Mouse (Mus musculus) ES-Bruce4 (cell line): ENCODE data around the gene Uhrf2. TPM values are rescaled to one million over a fixed set of nuclear protein-coding genes. Genes with fewer than 3 reads are reported as not detected.
A peak's percentile ranks its signal among the peaks of the same experiment; 100 is the strongest.

Experiments
- H3K27ac ChIP-seq: 2 replicates; pipeline ENCODE4 v1.5.1; 2012; ENCODE audit warnings: low read length, inconsistent platforms; ENCODE audit not compliant: insufficient read depth
- H3K27me3 ChIP-seq: 2 replicates; pipeline ENCODE4 v1.6.1; 2012; ENCODE audit warnings: mild to moderate bottlenecking, low read length, inconsistent platforms; ENCODE audit not compliant: control insufficient read depth, poor library complexity, insufficient read depth, severe bottlenecking
- H3K36me3 ChIP-seq: 2 replicates; pipeline ENCODE4 v1.6.1; 2012; ENCODE audit warnings: inconsistent platforms, mild to moderate bottlenecking, low read length, moderate library complexity; ENCODE audit not compliant: control insufficient read depth, poor library complexity, insufficient read depth, severe bottlenecking
- H3K4me1 ChIP-seq: one replicate; pipeline ENCODE4 v1.8.1; 2011; ENCODE audit warnings: low read length; ENCODE audit not compliant: control insufficient read depth, insufficient read depth
- H3K4me3 ChIP-seq: 2 replicates; pipeline ENCODE4 v1.5.1; 2011; ENCODE audit warnings: low read depth, mild to moderate bottlenecking, low read length
- H3K9ac ChIP-seq: 2 replicates; pipeline ENCODE4 v1.6.1; 2012; ENCODE audit warnings: low read depth, mild to moderate bottlenecking, inconsistent platforms; ENCODE audit not compliant: poor library complexity, severe bottlenecking
- H3K9me3 ChIP-seq: replicated peaks from 2 replicates; pipeline ENCODE4 v1.6.1; 2012; ENCODE audit warnings: mild to moderate bottlenecking, low read length, inconsistent platforms; ENCODE audit not compliant: control insufficient read depth, poor library complexity, insufficient read depth, severe bottlenecking
- CTCF ChIP-seq: IDR thresholded peaks from one replicate; pipeline ENCODE4 v1.8.1; 2011; ENCODE audit warnings: low read depth, low read length
- EP300 ChIP-seq: IDR thresholded peaks from 2 replicates; pipeline ENCODE4 v1.6.1; 2011; ENCODE audit warnings: low read depth, low read length; ENCODE audit not compliant: insufficient read depth
- POLR2A ChIP-seq: IDR thresholded peaks from one replicate; pipeline ENCODE4 v1.8.1; 2011; ENCODE audit warnings: low read length; ENCODE audit not compliant: insufficient read depth
- polyA plus RNA-seq: library from polyadenylated mRNA; stranded (reverse); fragments of >200 nt; gene quantifications from 2 replicates; pipeline ENCODE4 v1.2.4, GENCODE M21; 2011; ENCODE audit warnings: low read depth; ENCODE audit not compliant: missing spikeins, insufficient read depth, insufficient read length

Gene Uhrf2
- polyA plus RNA-seq, 1 experiment = 107 TPM

DNA sequence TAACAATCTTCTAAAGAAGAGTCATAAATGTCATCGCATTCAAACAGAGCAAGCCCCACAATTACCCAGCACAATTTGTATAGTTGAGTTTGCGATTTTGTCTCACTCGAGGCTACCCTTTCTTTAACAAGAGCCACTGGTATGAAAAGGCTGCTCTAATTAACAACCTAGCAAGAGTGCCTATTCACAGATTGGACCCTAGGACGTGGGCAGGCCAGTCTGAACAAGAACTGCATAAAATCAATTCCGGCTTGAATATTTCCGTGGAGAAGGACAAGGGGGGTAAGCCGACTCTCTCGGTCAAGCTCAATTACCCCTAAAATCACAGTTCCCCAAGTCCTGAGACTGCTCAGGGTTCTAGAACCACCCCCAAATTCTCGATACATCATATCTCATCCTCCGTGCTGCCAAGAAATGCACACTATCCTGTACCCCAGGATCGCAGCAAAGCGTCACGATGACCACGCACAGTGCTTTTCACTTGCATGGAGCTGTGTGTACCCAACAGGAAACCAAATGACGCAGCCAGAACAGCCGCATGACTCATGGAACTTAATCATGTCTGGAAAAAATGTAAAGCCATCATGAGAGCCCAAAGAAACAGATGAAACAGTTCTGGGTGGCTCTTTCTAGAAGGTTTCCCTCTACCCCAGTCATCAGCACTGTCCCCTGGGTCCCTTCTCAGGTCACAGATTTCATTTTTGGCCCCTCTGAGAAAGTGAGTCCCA is 82.8 kb downstream of the Uhrf2 start:
- H3K9me3 ChIP-seq = no peaks in the 10 kb centered on the region
- H3K27ac ChIP-seq = no peak overlapping the region
- H3K4me3 ChIP-seq = no peak overlapping the region
- H3K4me1 ChIP-seq = peaks cover 7% of the 10 kb centered on the region
- TF ChIP-seq CTCF = no peak
- H3K9ac ChIP-seq = no peak overlapping the region
- no peaks in the 10 kb centered on the region for H3K27me3 ChIP-seq
- peaks cover 26% of the 10 kb centered on the region for H3K36me3 ChIP-seq

DNA sequence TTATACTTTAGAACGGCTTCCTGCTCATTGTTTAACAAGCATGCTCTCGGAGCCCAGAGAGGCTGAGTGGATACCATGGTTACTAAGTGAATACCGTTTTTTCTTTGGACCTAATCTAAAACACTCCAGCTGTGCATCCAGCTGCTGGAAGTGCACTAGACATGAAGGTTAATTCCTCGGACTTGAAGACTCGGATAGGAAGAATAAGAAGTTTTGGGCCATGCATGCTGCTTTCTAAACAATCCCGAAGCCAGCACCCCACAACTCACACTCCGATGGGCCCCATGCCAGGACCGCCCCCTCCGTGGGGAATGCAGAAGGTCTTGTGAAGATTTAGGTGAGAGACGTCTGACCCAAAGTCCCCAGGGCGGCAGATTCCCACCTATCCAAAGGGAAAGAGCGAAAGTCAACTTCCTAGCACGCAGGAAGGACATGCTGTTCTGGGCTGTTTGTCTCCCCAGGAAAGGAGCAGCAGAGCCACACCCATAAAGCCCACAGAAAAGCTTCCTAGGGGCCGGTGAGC is 84.7 kb downstream of the Uhrf2 start:
- TF ChIP-seq POLR2A (no peak), EP300 (no peak), CTCF (no peak)
- Histone ChIP-seq H3K27me3 (no peaks in the 10 kb centered on the region), H3K27ac (no peak overlapping the region), H3K9ac (no peak overlapping the region), H3K4me3 (no peak overlapping the region), H3K4me1 (peaks cover 7% of the 10 kb centered on the region), H3K36me3 (peaks cover 30% of the 10 kb centered on the region), H3K9me3 (no peaks in the 10 kb centered on the region)

DNA sequence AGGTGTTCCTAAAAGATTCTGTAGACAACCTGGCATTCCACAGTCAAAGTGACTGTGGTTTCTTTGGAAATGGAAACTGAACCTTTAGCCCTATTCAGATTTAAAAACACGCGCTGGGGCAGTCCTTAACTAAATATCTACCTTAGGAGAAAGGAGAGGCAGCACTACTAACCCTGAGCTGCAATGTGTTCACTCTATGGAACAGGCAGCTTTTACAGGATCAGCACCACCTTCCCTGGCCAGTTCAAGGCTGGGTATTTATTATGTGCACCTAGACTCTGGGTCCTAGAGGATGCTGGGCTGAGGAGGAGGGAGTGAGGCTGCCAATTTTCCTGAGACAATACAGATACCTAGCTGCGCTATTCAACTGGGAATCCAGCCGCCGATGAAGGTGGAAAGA is 85.3 kb downstream of the Uhrf2 start:
- TF ChIP-seq POLR2A = no peak
- TF ChIP-seq EP300 = no peak
- no peak for TF ChIP-seq CTCF
- no peak overlapping the region for H3K9ac ChIP-seq
- H3K27me3 ChIP-seq = no peaks in the 10 kb centered on the region
- H3K27ac ChIP-seq = peak overlapping the region; percentile 39; the same call in 1 of the 2 replicates
- H3K4me3 ChIP-seq = no peak overlapping the region
- peaks cover 7% of the 10 kb centered on the region for H3K4me1 ChIP-seq
- H3K9me3 ChIP-seq = no peaks in the 10 kb centered on the region
- peaks cover 29% of the 10 kb centered on the region for H3K36me3 ChIP-seq

DNA sequence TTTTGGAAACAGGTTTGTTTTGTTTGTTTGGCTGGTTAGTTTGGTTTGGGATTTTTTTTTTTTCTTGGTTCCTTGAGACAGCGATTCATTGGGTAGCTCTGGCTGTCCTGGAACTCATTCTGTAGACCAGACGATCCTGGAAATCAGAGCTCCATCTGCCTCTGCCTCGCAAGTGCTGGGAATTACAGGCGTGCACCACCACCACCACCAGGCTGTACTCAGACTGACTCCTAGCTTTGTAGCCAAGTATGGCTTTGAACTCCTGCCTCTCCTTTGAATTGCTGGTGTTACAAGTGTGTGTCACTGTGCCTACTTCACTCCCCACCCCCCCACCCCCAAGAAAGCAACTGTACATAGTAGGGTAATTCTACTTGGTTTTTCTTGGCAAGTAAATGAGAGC is 86.9 kb downstream of the Uhrf2 start:
- no peak overlapping the region for H3K27ac ChIP-seq
- H3K9me3 ChIP-seq = no peaks in the 10 kb centered on the region
- H3K4me3 ChIP-seq = no peak overlapping the region
- H3K9ac ChIP-seq = no peak overlapping the region
- H3K36me3 ChIP-seq = peaks cover 34% of the 10 kb centered on the region
- H3K4me1 ChIP-seq = peaks cover 7% of the 10 kb centered on the region
- H3K27me3 ChIP-seq = no peaks in the 10 kb centered on the region
- no peak for TF ChIP-seq EP300
- no peak for TF ChIP-seq CTCF
- no peak for TF ChIP-seq POLR2A

DNA sequence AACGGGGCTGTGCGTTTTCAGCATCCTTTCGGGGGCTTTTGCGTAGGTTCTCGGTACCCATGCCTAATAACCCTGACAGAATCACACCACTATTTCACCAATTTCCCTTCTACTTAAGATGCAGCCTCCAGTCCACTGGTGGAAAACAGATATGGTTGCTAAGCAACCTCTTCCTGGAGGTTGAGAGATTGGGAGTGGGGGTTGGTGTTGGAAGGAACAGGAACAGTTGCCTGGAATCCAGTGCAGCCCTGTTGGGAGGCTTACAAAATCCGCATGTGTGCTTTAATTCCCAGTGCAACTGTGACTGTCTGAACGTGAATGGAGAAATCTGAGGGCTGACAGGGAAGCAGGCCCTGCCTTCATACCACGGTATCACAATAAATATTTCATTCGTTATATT is 87.5 kb downstream of the Uhrf2 start:
- no peaks in the 10 kb centered on the region for H3K27me3 ChIP-seq
- TF ChIP-seq EP300 = no peak
- TF ChIP-seq CTCF = no peak
- TF ChIP-seq POLR2A = no peak
- H3K4me3 ChIP-seq = no peak overlapping the region
- peaks cover 37% of the 10 kb centered on the region for H3K36me3 ChIP-seq
- no peaks in the 10 kb centered on the region for H3K9me3 ChIP-seq
- no peak overlapping the region for H3K9ac ChIP-seq
- no peak overlapping the region for H3K27ac ChIP-seq
- H3K4me1 ChIP-seq = peaks cover 7% of the 10 kb centered on the region

DNA sequence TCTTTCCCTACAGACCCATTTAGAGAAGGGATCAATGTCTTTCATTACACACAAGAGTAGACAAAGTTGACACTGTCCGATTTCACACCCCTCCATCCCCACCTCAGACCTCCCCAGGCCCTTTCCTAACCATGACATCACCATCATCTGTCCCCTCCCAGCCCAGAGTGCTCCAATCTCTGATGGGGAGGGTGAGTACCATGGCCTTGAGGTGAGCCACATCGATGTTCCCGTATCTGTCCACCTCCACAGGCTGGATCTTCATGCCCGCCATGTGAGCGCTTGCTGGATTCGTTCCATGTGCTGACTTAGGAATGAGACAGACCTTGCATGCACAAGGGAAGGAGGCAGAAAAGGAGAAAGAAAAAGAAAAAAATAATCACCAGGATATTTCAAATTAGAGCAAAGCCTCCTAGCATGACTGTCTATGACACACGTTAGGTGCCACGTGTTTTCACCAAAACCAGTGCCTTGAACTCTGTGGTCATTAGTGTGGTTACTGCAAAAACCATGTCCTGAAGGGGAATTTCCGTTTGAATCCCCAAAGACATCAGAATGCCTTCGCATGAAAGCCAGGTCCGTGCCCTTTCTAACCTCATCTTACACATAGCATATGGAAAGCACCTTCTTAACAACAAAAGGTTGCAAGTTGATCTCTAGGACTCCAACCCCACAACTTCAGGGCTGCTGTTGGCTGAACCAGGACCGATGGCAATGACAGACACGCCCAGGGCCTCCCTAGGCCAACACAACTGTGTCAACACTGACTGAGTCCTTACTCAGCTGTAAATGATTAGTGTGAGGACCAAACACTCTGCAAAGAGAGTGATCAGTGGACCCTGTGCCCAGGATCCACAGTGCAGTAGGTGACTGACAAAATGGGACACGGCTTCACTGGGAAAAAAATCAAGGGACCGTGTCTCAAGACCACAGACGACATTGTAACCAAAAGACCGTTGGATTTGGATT is 88.3 kb downstream of the Uhrf2 start:
- Histone ChIP-seq H3K27ac (no peak overlapping the region), H3K4me3 (no peak overlapping the region), H3K9ac (no peak overlapping the region), H3K27me3 (no peaks in the 10 kb centered on the region), H3K36me3 (peaks cover 32% of the 10 kb centered on the region), H3K4me1 (peaks cover 7% of the 10 kb centered on the region), H3K9me3 (no peaks in the 10 kb centered on the region)
- TF ChIP-seq POLR2A (no peak), CTCF (no peak), EP300 (no peak)
